Mouse (Mus musculus): Measurements from ENCODE around the gene Rfk. TPM values are rescaled to one million over a fixed set of nuclear protein-coding genes. Genes with fewer than 3 reads are reported as not detected.

Rfk gene
- polyA plus RNA-seq, 1 experiment from 2014 or later = 69.7 TPM

DNA sequence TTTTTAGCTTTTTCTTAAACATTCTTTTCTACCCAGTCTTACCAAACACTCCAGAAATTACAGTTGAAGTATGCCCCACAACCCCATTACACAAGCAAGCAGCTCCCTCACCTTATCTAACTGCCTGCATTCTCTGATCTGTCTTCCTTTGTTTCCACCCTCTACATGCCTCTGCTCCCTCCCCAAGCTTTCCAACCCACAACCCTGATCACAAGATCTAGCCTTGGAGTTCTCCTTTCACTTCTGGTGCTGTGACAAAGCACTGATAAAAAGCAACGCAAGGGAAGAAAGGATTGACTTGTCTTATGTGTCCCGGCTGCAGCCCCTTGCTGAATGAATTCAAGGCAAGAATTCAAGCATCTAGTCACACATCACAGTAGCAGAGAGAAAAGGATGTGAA lies 32.7 kb upstream of the Rfk start:
- no peaks in the 10 kb centered on the region for H3K9me3 ChIP-seq
- DNase-seq (ENCODE audit: low spot score) = no peak
- 76% methylated on average over 2 of the region's 2 CpGs for WGBS
- H3K36me3 ChIP-seq (replicated peaks) = no peaks in the 10 kb centered on the region
- H3K4me3 ChIP-seq = no peak overlapping the region
- H3K27ac ChIP-seq (replicated peaks) = no peak overlapping the region
- H3K27me3 ChIP-seq (replicated peaks; ENCODE audit: low read depth, poor library complexity, severe bottlenecking) = peaks cover 16% of the 10 kb centered on the region
- H3K4me1 ChIP-seq = peaks cover 5% of the 10 kb centered on the region

- Histone ChIP-seq H3K9me3 (no peaks in the 10 kb centered on the region), H3K4me1 (no peaks in the 10 kb centered on the region), H3K36me3 (replicated peaks) (no peaks in the 10 kb centered on the region), H3K27me3 (replicated peaks; ENCODE audit: low read depth, poor library complexity, severe bottlenecking) (no peaks in the 10 kb centered on the region), H3K27ac (replicated peaks) (no peak overlapping the region), H3K4me3 (no peak overlapping the region)
- 35% methylated on average over 3 of the region's 3 CpGs for WGBS
- DNase-seq (ENCODE audit: low spot score) = no peak
Observed at GRCm38 (mm10) chr19:17364741-17365140, 29.1 kb upstream of the Rfk start.

- H3K27ac ChIP-seq (replicated peaks) = no peak overlapping the region
- no peaks in the 10 kb centered on the region for H3K27me3 ChIP-seq (replicated peaks; ENCODE audit: low read depth, poor library complexity, severe bottlenecking)
- no peaks in the 10 kb centered on the region for H3K4me1 ChIP-seq
- WGBS = 93% methylated on average over 8 of the region's 8 CpGs
- no peaks in the 10 kb centered on the region for H3K9me3 ChIP-seq
- DNase-seq (ENCODE audit: low spot score) = no peak
- no peak overlapping the region for H3K4me3 ChIP-seq
- no peaks in the 10 kb centered on the region for H3K36me3 ChIP-seq (replicated peaks)
Observed at GRCm38 (mm10) chr19:17366364-17367090, 27.3 kb upstream of the Rfk start.

DNA sequence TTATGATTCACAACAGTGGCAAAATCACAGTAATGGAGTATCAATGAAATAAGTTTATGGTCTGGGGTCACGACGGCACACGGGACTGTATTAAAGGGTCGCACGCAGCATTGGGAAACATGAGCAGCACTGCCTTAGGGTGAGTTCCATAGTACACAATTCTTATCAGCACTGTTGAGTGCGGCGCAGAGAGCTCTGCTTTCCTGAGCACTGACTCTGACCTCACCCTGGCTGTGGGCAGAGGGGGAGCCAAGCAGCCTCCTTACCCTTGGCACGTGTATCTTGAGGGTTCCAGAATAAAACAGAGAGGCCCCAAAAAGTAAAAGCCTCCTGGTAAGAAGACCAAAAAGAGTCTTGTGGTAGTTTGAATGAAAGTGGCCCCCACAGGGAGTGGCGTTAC lies 25.3 kb upstream of the Rfk start:
- Histone ChIP-seq H3K36me3 (replicated peaks) (no peaks in the 10 kb centered on the region), H3K9me3 (no peaks in the 10 kb centered on the region), H3K27me3 (replicated peaks; ENCODE audit: low read depth, poor library complexity, severe bottlenecking) (no peaks in the 10 kb centered on the region), H3K4me1 (no peaks in the 10 kb centered on the region), H3K4me3 (no peak overlapping the region), H3K27ac (replicated peaks) (no peak overlapping the region)
- no peak for DNase-seq (ENCODE audit: low spot score)
- 90% methylated on average over 9 of the region's 9 CpGs for WGBS

DNA sequence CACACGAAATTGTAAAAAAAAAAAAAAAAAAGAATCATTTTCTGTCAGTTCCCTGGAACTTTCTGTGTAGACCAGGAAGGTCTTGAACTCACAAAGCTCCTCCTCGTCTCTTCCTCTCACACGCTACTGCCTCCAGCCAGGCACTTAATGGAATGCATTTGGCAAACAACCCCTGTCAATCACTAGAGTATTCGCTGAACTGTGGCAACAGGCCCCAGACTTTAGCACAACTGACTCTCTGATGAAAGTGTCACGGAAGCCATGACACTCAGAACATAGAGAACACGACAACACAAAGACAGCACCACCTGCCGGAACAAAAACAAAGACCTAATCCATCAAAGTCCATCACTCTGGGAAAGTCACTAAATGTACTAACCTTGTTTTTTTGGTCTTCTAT lies 24.3 kb upstream of the Rfk start:
- Histone ChIP-seq H3K4me3 (no peak overlapping the region), H3K27me3 (replicated peaks; ENCODE audit: low read depth, poor library complexity, severe bottlenecking) (no peaks in the 10 kb centered on the region), H3K4me1 (no peaks in the 10 kb centered on the region), H3K27ac (replicated peaks) (no peak overlapping the region), H3K36me3 (replicated peaks) (no peaks in the 10 kb centered on the region), H3K9me3 (no peaks in the 10 kb centered on the region)
- WGBS = 69% methylated on average over 7 of the region's 7 CpGs
- no peak for DNase-seq (ENCODE audit: low spot score)

- no peak within 1 kb of the TSS for H3K4me3 ChIP-seq
- H3K27me3 ChIP-seq (replicated peaks; ENCODE audit: low read depth, poor library complexity, severe bottlenecking) = no peaks in the 10 kb centered on the region
- no peaks in the 10 kb centered on the region for H3K9me3 ChIP-seq
- H3K4me1 ChIP-seq = no peaks in the 10 kb centered on the region
- 88% methylated on average over 3 of the region's 3 CpGs for WGBS
- DNase-seq (ENCODE audit: low spot score) = no peak
- H3K36me3 ChIP-seq (replicated peaks) = no peaks in the 10 kb centered on the region
- H3K27ac ChIP-seq (replicated peaks) = no peak within 1 kb of the TSS
Observed at GRCm38 (mm10) chr19:17372701-17373100, 21.1 kb upstream of the Rfk start, which contains the start of gene Gcnt1. Gene Gcnt1, minus strand, starts transcription at chr19:17372844.

DNA sequence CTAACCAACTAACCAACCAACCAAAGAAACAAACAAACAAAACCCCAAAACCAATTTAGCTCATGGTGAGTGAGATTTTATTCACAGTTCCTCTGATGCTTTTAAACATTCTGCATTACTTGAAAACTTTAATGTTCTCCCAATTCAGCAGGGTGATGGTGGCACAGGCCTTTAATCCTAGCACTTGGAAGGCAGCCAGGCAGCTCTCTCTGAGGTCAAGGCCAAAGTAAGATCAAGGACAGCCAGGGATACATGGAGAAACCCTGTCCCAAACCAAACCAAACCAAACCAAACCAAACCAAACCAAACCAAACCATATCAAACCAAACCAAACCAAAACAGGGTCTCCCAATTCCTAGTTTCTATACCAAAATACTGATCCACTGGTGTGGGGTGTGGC lies 15.0 kb upstream of the Rfk start:
- no peaks in the 10 kb centered on the region for H3K27me3 ChIP-seq (replicated peaks; ENCODE audit: low read depth, poor library complexity, severe bottlenecking)
- H3K9me3 ChIP-seq = no peaks in the 10 kb centered on the region
- H3K4me1 ChIP-seq = no peaks in the 10 kb centered on the region
- H3K4me3 ChIP-seq = no peak overlapping the region
- no peak overlapping the region for H3K27ac ChIP-seq (replicated peaks)
- DNase-seq (ENCODE audit: low spot score) = no peak
- H3K36me3 ChIP-seq (replicated peaks) = no peaks in the 10 kb centered on the region

DNA sequence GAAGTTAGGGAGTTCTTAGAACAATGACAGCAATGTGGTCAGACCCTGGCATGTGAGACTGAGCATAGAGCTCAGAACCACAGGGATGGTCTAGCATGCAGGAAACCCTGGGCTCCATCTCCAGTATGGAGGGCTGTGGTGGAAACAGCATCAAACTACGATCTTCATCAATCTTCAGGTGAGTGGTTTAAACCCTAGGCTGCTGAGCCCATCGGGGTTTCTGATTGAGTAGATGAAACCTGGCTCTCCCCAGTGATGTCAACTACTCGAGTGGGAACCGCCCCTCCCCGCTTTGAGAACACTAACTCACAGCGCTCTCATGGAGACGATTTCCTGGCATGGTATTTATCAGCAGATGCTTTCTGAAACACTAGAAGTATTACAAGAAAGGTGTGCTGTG lies 13.3 kb upstream of the Rfk start:
- DNase-seq (ENCODE audit: low spot score) = no peak
- no peaks in the 10 kb centered on the region for H3K27me3 ChIP-seq (replicated peaks; ENCODE audit: low read depth, poor library complexity, severe bottlenecking)
- H3K4me3 ChIP-seq = no peak overlapping the region
- no peaks in the 10 kb centered on the region for H3K36me3 ChIP-seq (replicated peaks)
- H3K4me1 ChIP-seq = no peaks in the 10 kb centered on the region
- 74% methylated on average over 7 of the region's 7 CpGs for WGBS
- H3K27ac ChIP-seq (replicated peaks) = no peak overlapping the region
- H3K9me3 ChIP-seq = no peaks in the 10 kb centered on the region

DNA sequence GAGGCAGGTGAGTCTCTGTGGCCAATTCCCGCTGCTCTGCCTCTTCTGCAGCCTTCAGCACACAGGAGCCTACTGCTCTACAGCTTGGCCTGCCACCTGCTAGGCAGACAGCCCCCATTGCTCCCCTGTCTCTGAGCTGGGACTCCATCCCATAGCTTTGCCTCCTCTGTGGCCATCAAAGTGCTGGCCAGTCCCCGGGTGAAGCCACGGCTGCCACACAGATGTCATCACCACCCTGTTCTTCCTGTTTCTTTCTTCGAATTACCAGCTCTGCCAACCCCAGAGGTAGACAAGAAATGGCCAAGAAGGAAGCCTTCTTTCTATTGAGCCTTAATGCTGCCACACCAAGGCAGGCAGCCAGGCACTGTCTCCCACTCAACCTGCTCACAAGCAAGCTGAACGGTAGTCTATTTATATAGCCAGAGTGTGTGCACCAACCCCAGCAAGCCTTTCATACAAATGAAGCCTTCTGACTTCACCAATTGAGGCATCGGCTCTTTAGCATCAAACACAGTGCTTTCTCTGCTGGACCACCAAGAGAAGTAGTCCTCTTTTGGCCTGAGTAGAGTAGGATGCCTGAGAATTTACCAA lies 10.9 kb upstream of the Rfk start:
- no peaks in the 10 kb centered on the region for H3K9me3 ChIP-seq
- H3K4me3 ChIP-seq = no peak overlapping the region
- no peak overlapping the region for H3K27ac ChIP-seq (replicated peaks)
- no peak for DNase-seq (ENCODE audit: low spot score)
- H3K27me3 ChIP-seq (replicated peaks; ENCODE audit: low read depth, poor library complexity, severe bottlenecking) = no peaks in the 10 kb centered on the region
- no peaks in the 10 kb centered on the region for H3K36me3 ChIP-seq (replicated peaks)
- H3K4me1 ChIP-seq = no peaks in the 10 kb centered on the region
- 86% methylated on average over 6 of the region's 6 CpGs for WGBS

- no peak overlapping the region for H3K27ac ChIP-seq (replicated peaks)
- no peaks in the 10 kb centered on the region for H3K36me3 ChIP-seq (replicated peaks)
- no peak for DNase-seq (ENCODE audit: low spot score)
- 94% methylated on average over 4 of the region's 4 CpGs for WGBS
- no peaks in the 10 kb centered on the region for H3K9me3 ChIP-seq
- no peaks in the 10 kb centered on the region for H3K4me1 ChIP-seq
- no peak overlapping the region for H3K4me3 ChIP-seq
- H3K27me3 ChIP-seq (replicated peaks; ENCODE audit: low read depth, poor library complexity, severe bottlenecking) = no peaks in the 10 kb centered on the region
Observed at GRCm38 (mm10) chr19:17385022-17385421, 8.8 kb upstream of the Rfk start.

DNA sequence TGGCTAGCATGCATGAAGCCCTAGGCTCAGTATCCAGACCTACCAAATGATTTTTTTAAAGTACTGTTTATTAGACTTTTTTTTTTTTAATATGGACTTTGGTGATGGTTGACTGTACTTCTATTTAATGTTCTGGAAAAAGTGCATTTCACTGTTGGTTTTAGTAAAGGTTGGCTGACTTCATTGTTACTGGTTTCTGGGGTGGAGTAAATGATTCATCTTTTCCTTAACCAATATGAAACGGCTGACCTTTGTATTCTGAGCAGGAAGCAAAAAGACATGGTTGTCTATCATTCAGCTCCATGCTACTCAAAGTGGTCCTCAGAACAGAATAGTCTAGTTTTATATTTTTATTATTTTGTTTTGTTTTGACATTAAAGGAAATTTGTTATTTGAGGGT lies 8.4 kb upstream of the Rfk start:
- Histone ChIP-seq H3K4me3 (no peak overlapping the region), H3K9me3 (no peaks in the 10 kb centered on the region), H3K4me1 (no peaks in the 10 kb centered on the region), H3K27ac (replicated peaks) (no peak overlapping the region), H3K27me3 (replicated peaks; ENCODE audit: low read depth, poor library complexity, severe bottlenecking) (no peaks in the 10 kb centered on the region), H3K36me3 (replicated peaks) (no peaks in the 10 kb centered on the region)
- 77% methylated on average over 1 of the region's 1 CpGs for WGBS
- DNase-seq (ENCODE audit: low spot score) = no peak

GRCm38 (mm10) chr19:17386424-17386823 lies 7.4 kb upstream of the Rfk start:
- Histone ChIP-seq H3K27me3 (replicated peaks; ENCODE audit: low read depth, poor library complexity, severe bottlenecking) (no peaks in the 10 kb centered on the region), H3K9me3 (no peaks in the 10 kb centered on the region), H3K27ac (replicated peaks) (no peak overlapping the region), H3K36me3 (replicated peaks) (no peaks in the 10 kb centered on the region), H3K4me3 (no peak overlapping the region), H3K4me1 (no peaks in the 10 kb centered on the region)
- DNase-seq (ENCODE audit: low spot score) = no peak
- WGBS = 34% methylated on average over 6 of the region's 6 CpGs

DNA sequence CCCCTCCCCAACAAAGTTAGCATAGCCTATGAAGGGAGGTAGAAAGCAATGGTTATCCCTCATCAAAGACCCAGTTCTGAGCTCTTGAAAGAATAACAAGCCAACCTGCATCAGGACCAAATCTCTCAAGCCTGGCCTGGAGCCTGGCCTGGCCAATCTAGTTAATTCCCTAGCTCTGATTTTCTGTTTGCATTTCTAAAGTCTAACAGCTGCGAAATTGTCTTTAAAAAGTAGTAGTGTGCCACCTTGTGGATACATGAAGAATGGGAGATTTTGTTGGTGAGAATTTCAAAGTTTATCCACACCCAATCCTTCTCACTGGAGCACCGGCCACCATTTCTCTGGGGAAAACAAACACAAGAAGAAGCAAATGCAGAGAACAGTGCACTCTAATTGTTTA lies 5.4 kb upstream of the Rfk start:
- no peak overlapping the region for H3K27ac ChIP-seq (replicated peaks)
- H3K9me3 ChIP-seq = no peaks in the 10 kb centered on the region
- peaks cover 6% of the 10 kb centered on the region; the same call in 1 of the 2 replicates for H3K4me1 ChIP-seq
- no peaks in the 10 kb centered on the region for H3K36me3 ChIP-seq (replicated peaks)
- peak; percentile 17 for DNase-seq (ENCODE audit: low spot score)
- WGBS = 19% methylated on average over 2 of the region's 2 CpGs
- peaks cover 14% of the 10 kb centered on the region for H3K27me3 ChIP-seq (replicated peaks; ENCODE audit: low read depth, poor library complexity, severe bottlenecking)
- H3K4me3 ChIP-seq = no peak overlapping the region
